Comparison of ENCODE assay signal across 8 mouse cellular contexts in the genomic region with DNA sequence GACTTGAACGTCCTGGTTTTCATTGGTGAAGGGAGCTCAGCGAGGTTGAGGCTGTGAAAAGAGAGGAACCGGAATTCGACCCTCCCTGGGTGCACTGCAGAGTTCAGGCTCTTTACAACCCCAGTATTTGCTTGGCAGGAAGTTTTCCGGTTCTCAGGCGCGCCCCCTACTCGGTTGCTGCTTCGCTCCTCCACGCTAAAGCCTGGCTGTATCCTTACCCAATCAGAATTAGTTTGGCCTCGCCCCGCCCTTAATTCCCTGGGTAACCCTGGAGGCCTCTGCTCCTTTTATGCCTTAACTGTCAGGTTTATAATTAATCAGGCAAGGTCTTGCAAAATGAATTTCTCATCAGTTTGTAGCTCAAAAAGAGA. TPM values are rescaled to one million over a fixed set of nuclear protein-coding genes. Genes with fewer than 3 reads are reported as not detected.
A peak's percentile ranks its signal among the peaks of the same experiment; 100 is the strongest.
DNase-seq lines count a peak whose midpoint lies in the region; ATAC-seq and TF ChIP-seq lines count a peak whose summit lies in the region.

No protein-coding gene starts in this region.

- H3K27ac ChIP-seq in cerebellum, adult 2 months (ENCODE audit: insufficient read depth, low read length) = no peak overlapping the region
- no peak overlapping the region for H3K27ac ChIP-seq in embryonic facial prominence, embryonic 10.5 days (replicated peaks)
- H3K27ac ChIP-seq in liver, embryonic 12.5 days = no peak overlapping the region
- no peak overlapping the region for H3K27ac ChIP-seq in neural tube, embryonic 11.5 days (ENCODE audit: low read depth, low read length)

- 3% methylated on average over 12 of the region's 12 CpGs for WGBS in cerebellum, adult 2 months
- WGBS in embryonic facial prominence, embryonic 10.5 days = under 1% methylated on average over 12 of the region's 12 CpGs
- WGBS in liver, embryonic 12.5 days (ENCODE audit: insufficient replicate concordance) = 1% methylated on average over 12 of the region's 12 CpGs
- WGBS in neural tube, embryonic 11.5 days = under 1% methylated on average over 12 of the region's 12 CpGs

- peak overlapping the region; percentile 30 for H3K4me3 ChIP-seq in cerebellum, adult 2 months (replicated peaks; ENCODE audit: insufficient read depth, low read depth, low read length)
- peak overlapping the region; percentile 85 for H3K4me3 ChIP-seq in embryonic facial prominence, embryonic 10.5 days
- peak overlapping the region; percentile 61 for H3K4me3 ChIP-seq in liver, embryonic 12.5 days
- H3K4me3 ChIP-seq in neural tube, embryonic 11.5 days (ENCODE audit: low read depth, low read length) = peak overlapping the region; percentile 73; the same call in 1 of the 2 replicates

- H3K4me1 ChIP-seq in cerebellum, adult 2 months (ENCODE audit: control insufficient read depth, insufficient read depth, low read length) = no peaks in the 10 kb centered on the region
- H3K4me1 ChIP-seq in embryonic facial prominence, embryonic 10.5 days = peaks cover 30% of the 10 kb centered on the region
- peaks cover 14% of the 10 kb centered on the region for H3K4me1 ChIP-seq in liver, embryonic 12.5 days
- peaks cover 11% of the 10 kb centered on the region; the same call in 1 of the 2 replicates for H3K4me1 ChIP-seq in neural tube, embryonic 11.5 days (ENCODE audit: control insufficient read depth, insufficient read depth, low read length)

- H3K9me3 ChIP-seq in embryonic facial prominence, embryonic 10.5 days = no peaks in the 10 kb centered on the region
- H3K9me3 ChIP-seq in liver, embryonic 12.5 days (replicated peaks) = no peaks in the 10 kb centered on the region
- no peaks in the 10 kb centered on the region for H3K9me3 ChIP-seq in neural tube, embryonic 11.5 days (ENCODE audit: control insufficient read depth, low read length)

- no peak for TF ChIP-seq CTCF in cerebellum, adult 2 months (IDR thresholded peaks at IDR 0.05; ENCODE audit: borderline replicate concordance, insufficient read depth, low read depth, low read length)

- no peak for TF ChIP-seq POLR2A in cerebellum, adult 2 months (IDR thresholded peaks at IDR 0.05; ENCODE audit: borderline replicate concordance, insufficient read depth, low read length)

- H3K9ac ChIP-seq in liver, embryonic 12.5 days = no peak overlapping the region
- H3K9ac ChIP-seq in neural tube, embryonic 11.5 days (ENCODE audit: low read length) = no peak overlapping the region

- peak overlapping the region; percentile 93 for H3K4me2 ChIP-seq in liver, embryonic 12.5 days
- peak overlapping the region; percentile 100 for H3K4me2 ChIP-seq in neural tube, embryonic 11.5 days (ENCODE audit: low read depth)

- no peaks in the 10 kb centered on the region; the same call in 1 of the 2 replicates for H3K27me3 ChIP-seq in cerebellum, adult 2 months (ENCODE audit: control insufficient read depth, insufficient read depth, low read length)
- H3K27me3 ChIP-seq in embryonic facial prominence, embryonic 10.5 days (replicated peaks; ENCODE audit: low read depth, poor library complexity, severe bottlenecking) = peaks cover 35% of the 10 kb centered on the region
- H3K27me3 ChIP-seq in liver, embryonic 12.5 days (replicated peaks) = peaks cover 46% of the 10 kb centered on the region
- peaks cover 15% of the 10 kb centered on the region for H3K27me3 ChIP-seq in neural tube, embryonic 11.5 days (ENCODE audit: control insufficient read depth, insufficient read depth, low read length)

- peak; percentile 49 for ATAC-seq in liver, embryonic 12.5 days
- peak; percentile 84 for ATAC-seq in neural tube, embryonic 11.5 days (ENCODE audit: insufficient read depth, low FRiP score, low TSS enrichment)

- H3K36me3 ChIP-seq in embryonic facial prominence, embryonic 10.5 days (replicated peaks) = no peaks in the 10 kb centered on the region
- no peaks in the 10 kb centered on the region for H3K36me3 ChIP-seq in liver, embryonic 12.5 days
- no peaks in the 10 kb centered on the region for H3K36me3 ChIP-seq in neural tube, embryonic 11.5 days (ENCODE audit: control insufficient read depth, insufficient read depth, low read length)

- DNase-seq in cerebellum, adult 2 months = peak; percentile 10 to 18
- no peak for DNase-seq in cerebellum, adult 8-10 months
- peak; percentile 84 for DNase-seq in embryonic facial prominence, embryonic 10.5 days (ENCODE audit: low spot score)
- DNase-seq in heart, adult 18-20 months = peak; percentile 82 to 83
- peak; percentile 93 for DNase-seq in kidney, adult 11 months
- DNase-seq in neural tube, embryonic 11.5 days (ENCODE audit: low spot score) = peak; percentile 83
- DNase-seq in thymus, postnatal 0 days (ENCODE audit: low spot score) = peak; percentile 66

RNA-seq across cellular contexts. Expression of a gene that starts 0.8 kb away (rescaled TPM):
- polyA plus RNA-seq in cerebellum, adult 2 months (2012; rRNA removed) = 0.44 and 0.70 TPM in 2 replicates
- 0.80 and 1.2 TPM in 2 replicates for polyA plus RNA-seq in embryonic facial prominence, embryonic 10.5 days (2016; fragmentation: Nextera tagmentation; extraction: Ambion mirVana)
- total RNA-seq in heart, adult 18-20 months (2021) = 1 to 10 TPM in 1 of 2 experiments, under 1 TPM in 1; 0.94 to 1.4 TPM
- polyA plus RNA-seq in liver, embryonic 12.5 days (2016; fragmentation: Nextera tagmentation; extraction: Ambion mirVana) = 0.07 and 0.11 TPM in 2 replicates
- 0.74 and 1.3 TPM in 2 replicates for polyA plus RNA-seq in neural tube, embryonic 11.5 days (2014; fragmentation: Nextera tagmentation; extraction: Ambion mirVana)
- polyA plus RNA-seq in thymus, postnatal 0 days (2015; fragmentation: Nextera tagmentation; extraction: Ambion mirVana) = 0.06 and 0.20 TPM in 2 replicates

RNA-seq across cellular contexts. Expression of a gene that starts 42.7 kb away (rescaled TPM):
- 0.72 and 1.6 TPM in 2 replicates for polyA plus RNA-seq in cerebellum, adult 2 months (2012; rRNA removed)
- 0.34 and 0.55 TPM in 2 replicates for polyA plus RNA-seq in embryonic facial prominence, embryonic 10.5 days (2016; fragmentation: Nextera tagmentation; extraction: Ambion mirVana)
- total RNA-seq in heart, adult 18-20 months (2021) = under 1 TPM in 1 of 2 experiments, not detected in 1; 0.15 TPM
- polyA plus RNA-seq in liver, embryonic 12.5 days (2016; fragmentation: Nextera tagmentation; extraction: Ambion mirVana) = not detected in 2 replicates
- polyA plus RNA-seq in neural tube, embryonic 11.5 days (2014; fragmentation: Nextera tagmentation; extraction: Ambion mirVana) = 0.93 and 1.0 TPM in 2 replicates
- polyA plus RNA-seq in thymus, postnatal 0 days (2015; fragmentation: Nextera tagmentation; extraction: Ambion mirVana) = 0.62 and 0.69 TPM in 2 replicates

RNA-seq across cellular contexts. Expression of a gene that starts 43.3 kb away (rescaled TPM):
- polyA plus RNA-seq in cerebellum, adult 2 months (2012; rRNA removed) = 37.3 and 39.6 TPM in 2 replicates
- 44.7 and 44.8 TPM in 2 replicates for polyA plus RNA-seq in embryonic facial prominence, embryonic 10.5 days (2016; fragmentation: Nextera tagmentation; extraction: Ambion mirVana)
- 10 to 100 TPM; 26.2 to 29.9 TPM for total RNA-seq in heart, adult 18-20 months (2021)
- 33.8 and 34.9 TPM in 2 replicates for polyA plus RNA-seq in liver, embryonic 12.5 days (2016; fragmentation: Nextera tagmentation; extraction: Ambion mirVana)
- polyA plus RNA-seq in neural tube, embryonic 11.5 days (2014; fragmentation: Nextera tagmentation; extraction: Ambion mirVana) = 50.5 and 58.9 TPM in 2 replicates
- polyA plus RNA-seq in thymus, postnatal 0 days (2015; fragmentation: Nextera tagmentation; extraction: Ambion mirVana) = 79.6 and 83.2 TPM in 2 replicates

Comparison
In these comparisons a context has a peak if more than half of its experiments do, and no peak if none do; other contexts are left out.
1. H3K4me3 ChIP-seq: peak in every context shown above with its lines; median percentile 85 in embryonic facial prominence, embryonic 10.5 days; 73 in neural tube, embryonic 11.5 days; 61 in liver, embryonic 12.5 days; 30 in cerebellum, adult 2 months.